Mouse (Mus musculus) MEL (cell line): Measurements from ENCODE around the gene Rrp36. TPM values are rescaled to one million over a fixed set of nuclear protein-coding genes. Genes with fewer than 3 reads are reported as not detected.

ENCODE experiments used
- DNase-seq: peaks from one replicate; pipeline ENCODE4 v3.0.0; 2011; ENCODE audit warnings: low read depth, low spot score
- H3K27ac ChIP-seq: 2 replicates; pipeline ENCODE4 v1.5.1; 2012; ENCODE audit warnings: low read depth, mild to moderate bottlenecking, control low read depth, low read length, moderate library complexity; ENCODE audit not compliant: control insufficient read depth
- H3K27me3 ChIP-seq, 2 experiments: fragments of 150-350 bp in 1 of 2; sonication (generic) in 1 of 2; 2 replicates each; pipeline ENCODE4 v1.6.1; 2012; ENCODE audit warnings: low read length in 2 of 2, mild to moderate bottlenecking in 2 of 2, improper control_type of control experiment in 1 of 2, moderate library complexity in 1 of 2; ENCODE audit not compliant: insufficient read depth in 2 of 2, control insufficient read depth in 1 of 2
- H3K36me3 ChIP-seq, 2 experiments: 2 replicates each; pipeline ENCODE4 v1.6.1; 2012 to 2014; ENCODE audit warnings: low read length in 2 of 2, improper control_type of control experiment in 1 of 2, inconsistent platforms in 1 of 2, mild to moderate bottlenecking in 1 of 2; ENCODE audit not compliant: insufficient read depth in 2 of 2, control insufficient read depth in 1 of 2
- H3K4me1 ChIP-seq, 2 experiments: fragments of 150-350 bp in 1 of 2; sonication (generic) in 1 of 2; 2 replicates each; pipeline ENCODE4 v1.6.1; 2012; ENCODE audit warnings: low read length in 2 of 2, improper control_type of control experiment in 1 of 2, mild to moderate bottlenecking in 1 of 2; ENCODE audit not compliant: insufficient read depth in 2 of 2, control insufficient read depth in 1 of 2
- H3K4me3 ChIP-seq, 2 experiments: fragments of 150-350 bp in 1 of 2; sonication (generic) in 1 of 2; 2 replicates each; pipeline ENCODE4 v1.5.1; 2012; ENCODE audit warnings: low read depth in 2 of 2, low read length in 2 of 2, mild to moderate bottlenecking in 2 of 2, moderate library complexity in 2 of 2, control low read depth in 1 of 2, improper control_type of control experiment in 1 of 2; ENCODE audit not compliant: control insufficient read depth in 1 of 2, insufficient read depth in 1 of 2
- H3K79me2 ChIP-seq: 2 replicates; pipeline ENCODE4 v1.6.1; 2012; ENCODE audit warnings: mild to moderate bottlenecking, low read length, moderate library complexity; ENCODE audit not compliant: control insufficient read depth, poor library complexity, insufficient read depth
- H3K9ac ChIP-seq: 2 replicates; pipeline ENCODE4 v1.6.1; 2012; ENCODE audit warnings: low read depth, mild to moderate bottlenecking, control low read depth, low read length, moderate library complexity; ENCODE audit not compliant: control insufficient read depth, poor library complexity, severe bottlenecking
- H3K9me3 ChIP-seq: fragments of 150-350 bp; sonication (generic); replicated peaks from 2 replicates; pipeline ENCODE4 v1.6.1; 2012; ENCODE audit warnings: mild to moderate bottlenecking, low read length, improper control_type of control experiment, moderate library complexity; ENCODE audit not compliant: insufficient read depth
- CHD1 ChIP-seq: IDR thresholded peaks from 2 replicates; pipeline ENCODE4 v1.6.1; 2012; ENCODE audit warnings: low read depth, mild to moderate bottlenecking, inconsistent platforms, low read length, improper control_type of control experiment
- HCFC1 ChIP-seq: IDR thresholded peaks from 2 replicates; pipeline ENCODE4 v1.6.1; 2012; ENCODE audit warnings: low read depth, mild to moderate bottlenecking, inconsistent platforms, low read length, improper control_type of control experiment, moderate library complexity
- JUND ChIP-seq: IDR thresholded peaks from 2 replicates; pipeline ENCODE4 v1.6.1; 2011; ENCODE audit warnings: low read depth, mild to moderate bottlenecking, improper control_type of control experiment, low read length
- MAZ ChIP-seq: IDR thresholded peaks from 2 replicates; pipeline ENCODE4 v1.6.1; 2012; ENCODE audit warnings: low read depth, mild to moderate bottlenecking, inconsistent platforms, low read length, improper control_type of control experiment
- SMC3 ChIP-seq: IDR thresholded peaks from 2 replicates; pipeline ENCODE4 v1.6.1; 2011; ENCODE audit warnings: low read depth, low read length, improper control_type of control experiment
- TBP ChIP-seq: IDR thresholded peaks from 2 replicates; pipeline ENCODE4 v1.8.0; 2011; ENCODE audit warnings: low read depth, low read length, improper control_type of control experiment
- USF1 ChIP-seq: IDR thresholded peaks from 2 replicates; pipeline ENCODE4 v1.6.1; 2014; ENCODE audit warnings: low read depth, mild to moderate bottlenecking, inconsistent platforms, low read length, improper control_type of control experiment, moderate library complexity
- ZMIZ1 ChIP-seq: IDR thresholded peaks from 2 replicates; pipeline ENCODE4 v1.6.1; 2012; ENCODE audit warnings: low read depth, mild to moderate bottlenecking, inconsistent platforms, low read length, improper control_type of control experiment, moderate library complexity
- polyA plus RNA-seq, 2 experiments: library from polyadenylated mRNA; stranded (reverse) in 1 of 2; unstranded in 1 of 2; fragments of >175 nt in 1 of 2; fragments of >200 nt in 1 of 2; gene quantifications; 2 replicates each; pipeline versions ENCODE4 v1.2.1 to v1.2.4; 2012; ENCODE audit warnings: low replicate concordance in 2 of 2, low read depth in 1 of 2; ENCODE audit not compliant: insufficient read length in 2 of 2, insufficient read depth in 1 of 2, missing spikeins in 1 of 2
- total RNA-seq: library from RNA; depleted of rRNA; stranded (reverse); fragments of 300-350 nt; gene quantifications from 2 replicates; pipeline ENCODE4 v1.2.3, GENCODE M21; 2012; rRNA removed

The Rrp36 gene
- total and polyA plus RNA-seq, 3 experiments: 51.2 to 55.3 TPM; not detected in 1

DNA sequence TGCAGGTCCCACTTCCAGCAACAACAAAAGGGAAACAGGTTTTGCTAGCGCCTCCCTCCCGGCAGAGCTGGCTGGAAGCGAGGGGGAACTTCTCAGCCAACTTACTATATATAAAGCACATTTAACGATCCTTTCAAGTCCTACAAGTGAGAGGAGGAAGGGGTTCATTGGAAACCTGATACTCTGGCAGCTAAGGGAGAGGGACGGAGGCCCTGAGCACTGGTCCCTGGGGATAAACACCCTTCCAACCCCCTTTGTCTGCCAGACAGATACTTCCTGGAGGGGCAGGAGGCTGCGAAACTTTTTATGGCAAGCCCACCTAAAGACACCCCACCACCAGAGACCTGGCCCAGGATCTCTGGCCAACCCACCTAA, 55.8 kb downstream of the Rrp36 start:
- H3K79me2 ChIP-seq: no peaks in the 10 kb centered on the region
- H3K4me1 ChIP-seq: 0 out of 4 replicates have a peak, but pooled peaks cover 0 to 3% of the 10 kb centered on the region in 2 experiments
- no peak for DNase-seq
- H3K36me3 ChIP-seq: no peaks in the 10 kb centered on the region
- peaks cover 18 to 27% of the 10 kb centered on the region in 2 experiments for H3K27me3 ChIP-seq
- no peak overlapping the region for H3K27ac ChIP-seq
- no peak for TF ChIP-seq SMC3
- TF ChIP-seq ZMIZ1: no peak
- no peak for TF ChIP-seq TBP
- no peak for TF ChIP-seq JUND
- no peak for TF ChIP-seq CHD1
- TF ChIP-seq HCFC1: no peak
- H3K4me3 ChIP-seq: no peak overlapping the region
- no peaks in the 10 kb centered on the region for H3K9me3 ChIP-seq
- no peak overlapping the region for H3K9ac ChIP-seq

DNA sequence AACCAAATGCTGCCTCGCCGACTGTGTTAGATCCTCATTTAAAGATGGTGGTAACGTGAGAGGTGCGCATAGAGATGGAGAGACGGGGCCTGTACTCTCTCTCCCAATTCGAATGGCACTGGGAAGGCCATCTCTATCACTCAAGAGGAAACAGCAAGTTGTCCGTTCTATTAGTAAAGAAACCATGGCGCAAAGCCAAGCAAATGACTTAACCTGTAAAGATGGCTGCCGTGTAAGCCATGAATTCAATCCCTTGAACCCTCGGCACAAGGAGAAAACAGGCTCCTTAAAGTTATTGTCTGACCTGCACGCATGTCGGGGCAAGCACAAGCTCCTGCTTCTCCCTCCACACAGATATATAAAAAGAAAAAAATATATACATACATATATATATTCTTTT, 56.4 kb downstream of the Rrp36 start:
- H3K27me3 ChIP-seq: peaks cover 18 to 28% of the 10 kb centered on the region in 2 experiments
- 0 out of 4 replicates have a peak, but pooled peaks cover 0 to 3% of the 10 kb centered on the region in 2 experiments for H3K4me1 ChIP-seq
- no peaks in the 10 kb centered on the region for H3K9me3 ChIP-seq
- no peak overlapping the region for H3K27ac ChIP-seq
- no peak for DNase-seq
- no peaks in the 10 kb centered on the region for H3K36me3 ChIP-seq
- no peaks in the 10 kb centered on the region for H3K79me2 ChIP-seq
- H3K4me3 ChIP-seq: no peak overlapping the region
- no peak overlapping the region for H3K9ac ChIP-seq
- TF ChIP-seq MAZ (no peak), CHD1 (no peak), USF1 (no peak), TBP (no peak)

Other genes with a start within 250 kb of the Rrp36 start
- not detected in 2 replicates for gene Crip3, start 245.4 kb downstream of the Rrp36 start, total RNA-seq
- gene Crip3, start 245.4 kb downstream of the Rrp36 start, polyA plus RNA-seq: not detected
- gene Slc22a7, start 235.9 kb downstream of the Rrp36 start, total RNA-seq: not detected in 2 replicates
- gene Slc22a7, start 235.9 kb downstream of the Rrp36 start, polyA plus RNA-seq: not detected
- gene Ttbk1, start 186.7 kb downstream of the Rrp36 start, total RNA-seq: not detected in 2 replicates
- gene Ttbk1, start 186.7 kb downstream of the Rrp36 start, polyA plus RNA-seq: under 1 TPM in 1 of 2 experiments, not detected in 1; 0.08 TPM
- 37.2 and 40.8 TPM in 2 replicates for gene Dnph1, start 177.6 kb downstream of the Rrp36 start, total RNA-seq
- 10 to 100 TPM in 1 of 2 experiments, not detected in 1; 86.5 TPM for gene Dnph1, start 177.6 kb downstream of the Rrp36 start, polyA plus RNA-seq
- gene Cul9, start 128.0 kb downstream of the Rrp36 start, total RNA-seq: 3.6 TPM in 2 replicates
- 10 to 100 TPM in 1 of 2 experiments, not detected in 1; 10.7 TPM for gene Cul9, start 128.0 kb downstream of the Rrp36 start, polyA plus RNA-seq
- gene Srf, start 118.2 kb downstream of the Rrp36 start, total RNA-seq: 38.9 and 43.9 TPM in 2 replicates
- 100 to 1,000 TPM in 1 of 2 experiments, not detected in 1; 114 TPM for gene Srf, start 118.2 kb downstream of the Rrp36 start, polyA plus RNA-seq
- 0.04 and 0.39 TPM in 2 replicates for gene Ptk7, start 44.8 kb downstream of the Rrp36 start, total RNA-seq
- gene Ptk7, start 44.8 kb downstream of the Rrp36 start, polyA plus RNA-seq: under 1 TPM in 1 of 2 experiments, not detected in 1; 0.10 TPM
- 4.6 and 5.4 TPM in 2 replicates for gene Klc4, start 28.3 kb downstream of the Rrp36 start, total RNA-seq
- 1 to 10 TPM in 1 of 2 experiments, not detected in 1; 9.5 TPM for gene Klc4, start 28.3 kb downstream of the Rrp36 start, polyA plus RNA-seq
- 224 and 237 TPM in 2 replicates for gene Mrpl2, start 28.1 kb downstream of the Rrp36 start, total RNA-seq
- gene Mrpl2, start 28.1 kb downstream of the Rrp36 start, polyA plus RNA-seq: 100 to 1,000 TPM in 1 of 2 experiments, not detected in 1; 207 TPM
- 32.6 and 35.1 TPM in 2 replicates for gene Cul7, start 24.0 kb downstream of the Rrp36 start, total RNA-seq
- gene Cul7, start 24.0 kb downstream of the Rrp36 start, polyA plus RNA-seq: 10 to 100 TPM; 35.8 to 45.8 TPM
- 75.1 and 84.0 TPM in 2 replicates for gene Mea1, start 4.4 kb upstream of the Rrp36 start, total RNA-seq
- 100 to 1,000 TPM in 1 of 2 experiments, not detected in 1; 124 TPM for gene Mea1, start 4.4 kb upstream of the Rrp36 start, polyA plus RNA-seq
- 93.6 and 95.0 TPM in 2 replicates for gene Klhdc3, start 6.6 kb upstream of the Rrp36 start, total RNA-seq
- gene Klhdc3, start 6.6 kb upstream of the Rrp36 start, polyA plus RNA-seq: 100 to 1,000 TPM in 1 of 2 experiments, not detected in 1; 203 TPM
- 45.1 and 47.6 TPM in 2 replicates for gene Ppp2r5d, start 30.8 kb upstream of the Rrp36 start, total RNA-seq
- 10 to 100 TPM; 80.4 to 82.9 TPM for gene Ppp2r5d, start 30.8 kb upstream of the Rrp36 start, polyA plus RNA-seq
- gene Pex6, start 37.1 kb upstream of the Rrp36 start, total RNA-seq: 17.7 and 23.0 TPM in 2 replicates
- gene Pex6, start 37.1 kb upstream of the Rrp36 start, polyA plus RNA-seq: 10 to 100 TPM in 1 of 2 experiments, not detected in 1; 31.2 TPM
- gene Gnmt, start 54.8 kb upstream of the Rrp36 start, total RNA-seq: 0.23 and 0.62 TPM in 2 replicates
- 1 to 10 TPM in 1 of 2 experiments, not detected in 1; 1.6 TPM for gene Gnmt, start 54.8 kb upstream of the Rrp36 start, polyA plus RNA-seq
- gene Cnpy3, start 77.9 kb upstream of the Rrp36 start, total RNA-seq: 48.7 and 61.4 TPM in 2 replicates
- 10 to 100 TPM in 1 of 2 experiments, not detected in 1; 90.2 TPM for gene Cnpy3, start 77.9 kb upstream of the Rrp36 start, polyA plus RNA-seq
- 1.7 and 2.0 TPM in 2 replicates for gene Ptcra, start 89.4 kb upstream of the Rrp36 start, total RNA-seq
- 1 to 10 TPM in 1 of 2 experiments, not detected in 1; 1.8 TPM for gene Ptcra, start 89.4 kb upstream of the Rrp36 start, polyA plus RNA-seq
- 41.3 and 42.2 TPM in 2 replicates for gene 2310039H08Rik, start 98.3 kb upstream of the Rrp36 start, total RNA-seq
- 10 to 100 TPM in 1 of 2 experiments, not detected in 1; 53.2 TPM for gene 2310039H08Rik, start 98.3 kb upstream of the Rrp36 start, polyA plus RNA-seq
- 152 and 166 TPM in 2 replicates for gene Rpl7l1, start 108.3 kb upstream of the Rrp36 start, total RNA-seq
- 100 to 1,000 TPM; 174 to 342 TPM for gene Rpl7l1, start 108.3 kb upstream of the Rrp36 start, polyA plus RNA-seq
- gene Bicral, start 184.1 kb upstream of the Rrp36 start, total RNA-seq: 3.7 and 5.8 TPM in 2 replicates
- gene Bicral, start 184.1 kb upstream of the Rrp36 start, polyA plus RNA-seq: 1 to 10 TPM in 1 of 2 experiments, not detected in 1; 6.9 TPM
- 23.6 and 31.8 TPM in 2 replicates for gene Tbcc, start 216.3 kb upstream of the Rrp36 start, total RNA-seq
- 10 to 100 TPM in 1 of 2 experiments, not detected in 1; 19.3 TPM for gene Tbcc, start 216.3 kb upstream of the Rrp36 start, polyA plus RNA-seq
- gene Prph2, start 236.1 kb upstream of the Rrp36 start, total RNA-seq: not detected in 2 replicates
- not detected for gene Prph2, start 236.1 kb upstream of the Rrp36 start, polyA plus RNA-seq